ENCODE assay signal across 8 mouse cellular contexts in the genomic region with DNA sequence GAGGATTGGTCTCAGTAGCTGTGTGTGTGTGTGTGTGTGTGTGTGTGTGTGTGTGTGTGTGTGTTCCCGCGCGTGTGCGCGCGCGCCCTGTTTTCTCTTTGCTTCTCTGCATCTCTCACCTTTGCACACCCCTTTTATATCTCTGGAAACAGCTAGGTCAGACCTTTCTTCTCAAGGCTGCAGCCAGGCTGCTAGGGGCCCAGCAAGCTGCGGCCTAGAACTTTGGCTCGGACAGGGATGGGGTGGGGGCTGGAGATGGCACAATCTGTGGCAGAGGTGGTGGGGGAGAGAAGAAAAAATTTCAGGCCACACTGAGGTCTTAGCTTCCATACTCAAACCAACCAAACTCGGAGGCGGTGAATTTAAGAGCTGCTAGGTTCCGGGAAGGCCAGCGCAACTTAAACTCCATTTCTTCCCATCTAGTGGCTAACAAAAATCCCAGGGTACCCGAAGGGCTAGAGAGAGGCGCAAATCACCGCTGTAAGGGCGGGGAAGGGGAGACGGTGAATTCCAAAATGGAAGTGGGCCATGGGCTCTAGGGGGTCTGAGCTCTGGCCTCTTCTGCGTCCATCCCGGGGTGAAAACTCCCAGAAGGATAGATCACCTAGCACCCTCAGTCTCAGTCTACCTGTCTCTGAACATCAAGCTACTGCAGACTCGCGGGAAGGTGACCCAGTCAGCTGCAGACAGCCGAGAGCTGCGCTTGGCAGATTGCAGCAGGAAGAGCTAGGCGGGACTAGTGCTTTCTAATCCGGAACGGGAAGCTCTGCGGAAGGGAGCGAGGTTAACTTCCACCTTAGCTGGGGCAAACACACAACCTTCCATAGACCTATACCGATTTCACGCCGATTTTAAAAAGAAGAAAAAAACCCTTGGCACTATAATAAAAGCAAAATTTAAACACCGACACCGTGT. TPM values are rescaled to one million over a fixed set of nuclear protein-coding genes. Genes with fewer than 3 reads are reported as not detected.
DNase-seq lines count a peak whose midpoint lies in the region; ATAC-seq and TF ChIP-seq lines count a peak whose summit lies in the region.

No protein-coding gene starts in this region.

- H3K27me3 ChIP-seq in forebrain, embryonic 16.5 days (replicated peaks; ENCODE audit: control insufficient read depth, insufficient read depth, low read length) = peaks cover 11% of the 10 kb centered on the region
- peaks cover 32% of the 10 kb centered on the region for H3K27me3 ChIP-seq in intestine, embryonic 16.5 days (replicated peaks; ENCODE audit: control insufficient read depth, insufficient read depth, low read length)
- H3K27me3 ChIP-seq in liver, embryonic 13.5 days = peaks cover 100% of the 10 kb centered on the region

- TF ChIP-seq CTCF in layer of hippocampus, adult 2 months (conservative IDR thresholded peaks at IDR 0.05) = no peak
- no peak for TF ChIP-seq CTCF in olfactory bulb, adult 2 months (IDR thresholded peaks at IDR 0.05; ENCODE audit: insufficient read depth, low read depth, low read length)

- peak overlapping the region; percentile 83 for H3K4me3 ChIP-seq in layer of hippocampus, adult 2 months
- H3K4me3 ChIP-seq in forebrain, embryonic 16.5 days (replicated peaks; ENCODE audit: low read length) = peak overlapping the region; percentile 54
- H3K4me3 ChIP-seq in intestine, embryonic 16.5 days (ENCODE audit: low read length) = peak overlapping the region; percentile 56
- peak overlapping the region; percentile 42 for H3K4me3 ChIP-seq in liver, embryonic 13.5 days (replicated peaks)
- H3K4me3 ChIP-seq in olfactory bulb, adult 2 months (ENCODE audit: insufficient read depth, low read depth, low read length) = peak overlapping the region; percentile 12

- H3K4me1 ChIP-seq in forebrain, embryonic 16.5 days (replicated peaks; ENCODE audit: control insufficient read depth, insufficient read depth, low read length) = peaks cover 33% of the 10 kb centered on the region
- H3K4me1 ChIP-seq in intestine, embryonic 16.5 days (ENCODE audit: control insufficient read depth, insufficient read depth, low read length) = peaks cover 11% of the 10 kb centered on the region; the same call in 1 of the 2 replicates
- peaks cover 19% of the 10 kb centered on the region for H3K4me1 ChIP-seq in liver, embryonic 13.5 days (replicated peaks)
- H3K4me1 ChIP-seq in olfactory bulb, adult 2 months (ENCODE audit: control insufficient read depth, insufficient read depth, low read length) = peaks cover 20% of the 10 kb centered on the region

- peak overlapping the region; percentile 69 for H3K4me2 ChIP-seq in forebrain, embryonic 16.5 days (ENCODE audit: low read length)
- H3K4me2 ChIP-seq in intestine, embryonic 16.5 days (ENCODE audit: low read depth, low read length) = peak overlapping the region; percentile 62
- peak overlapping the region; percentile 60 for H3K4me2 ChIP-seq in liver, embryonic 13.5 days

- no peaks in the 10 kb centered on the region for H3K36me3 ChIP-seq in forebrain, embryonic 16.5 days (ENCODE audit: control insufficient read depth, insufficient read depth)
- H3K36me3 ChIP-seq in intestine, embryonic 16.5 days (ENCODE audit: control insufficient read depth, insufficient read depth, low read length) = no peaks in the 10 kb centered on the region
- no peaks in the 10 kb centered on the region for H3K36me3 ChIP-seq in liver, embryonic 13.5 days

- peak overlapping the region; percentile 72 for H3K9ac ChIP-seq in forebrain, embryonic 16.5 days (replicated peaks; ENCODE audit: low read depth, low read length)
- peak overlapping the region; percentile 61 for H3K9ac ChIP-seq in intestine, embryonic 16.5 days (ENCODE audit: low read depth, low read length)
- H3K9ac ChIP-seq in liver, embryonic 13.5 days = peak overlapping the region; percentile 22

- DNase-seq in layer of hippocampus, adult 2 months (ENCODE audit: low spot score in 2 of 2) = peak; percentile 27 to 49
- DNase-seq in layer of hippocampus, adult 9-10 months (ENCODE audit: low spot score) = no peak
- DNase-seq in cerebellum, adult 18-20 months = peak; percentile 74 to 80
- no peak for DNase-seq in liver, embryonic 13.5 days
- no peak for DNase-seq in gastrocnemius, adult 8-10 months (ENCODE audit: low spot score in 2 of 2)

- H3K27ac ChIP-seq in layer of hippocampus, adult 2 months = peak overlapping the region; percentile 96
- peak overlapping the region; percentile 94 for H3K27ac ChIP-seq in forebrain, embryonic 16.5 days (ENCODE audit: low read length)
- peak overlapping the region; percentile 76 for H3K27ac ChIP-seq in intestine, embryonic 16.5 days (ENCODE audit: low read length)
- no peak overlapping the region; the same call in 1 of the 2 replicates for H3K27ac ChIP-seq in liver, embryonic 13.5 days
- H3K27ac ChIP-seq in olfactory bulb, adult 2 months (ENCODE audit: insufficient read depth, low read depth, low read length) = 0 out of 2 replicates have a peak overlapping the region, but pooled peaks have one; percentile 25

- WGBS in forebrain, embryonic 16.5 days = 4% methylated on average over 34 of the region's 34 CpGs
- 8% methylated on average over 34 of the region's 34 CpGs for WGBS in intestine, embryonic 16.5 days
- 4% methylated on average over 34 of the region's 34 CpGs for WGBS in liver, embryonic 13.5 days (ENCODE audit: insufficient replicate concordance)
- WGBS in olfactory bulb, adult 2 months = 10% methylated on average over 34 of the region's 34 CpGs

- H3K9me3 ChIP-seq in forebrain, embryonic 16.5 days (ENCODE audit: control insufficient read depth, low read length) = no peaks in the 10 kb centered on the region
- no peaks in the 10 kb centered on the region for H3K9me3 ChIP-seq in intestine, embryonic 16.5 days (ENCODE audit: control insufficient read depth, low read length)
- H3K9me3 ChIP-seq in liver, embryonic 13.5 days (replicated peaks) = no peaks in the 10 kb centered on the region

- TF ChIP-seq POLR2A in olfactory bulb, adult 2 months (IDR thresholded peaks at IDR 0.05; ENCODE audit: insufficient read depth, low read depth, low read length) = no peak

- no peak for ATAC-seq in forebrain, embryonic 16.5 days
- ATAC-seq in intestine, embryonic 16.5 days = no peak
- no peak for ATAC-seq in liver, embryonic 13.5 days (ENCODE audit: low read depth)

RNA-seq across cellular contexts. Expression of a gene that starts 3.7 kb away (rescaled TPM):
- total RNA-seq in layer of hippocampus, adult 2 months (2021) = 100 to 1,000 TPM; 293 to 318 TPM
- 51.0 and 51.3 TPM in 2 replicates for polyA plus RNA-seq in forebrain, embryonic 16.5 days (2015; fragmentation: Nextera tagmentation; extraction: Ambion mirVana)
- polyA plus RNA-seq in intestine, embryonic 16.5 days (2015; fragmentation: Nextera tagmentation; extraction: Ambion mirVana) = 75.3 and 96.3 TPM in 2 replicates
- 10.0 and 10.4 TPM in 2 replicates for polyA plus RNA-seq in liver, embryonic 13.5 days (2015; fragmentation: Nextera tagmentation; extraction: Ambion mirVana)
- not detected in 2 replicates for polyA plus RNA-seq in olfactory bulb, adult 2 months (2012; ENCODE audit: insufficient read depth, insufficient read length, low replicate concordance, missing spikeins)
- total RNA-seq in gastrocnemius, adult 8-10 months (2022) = 1 to 10 TPM in 1 of 4 experiments, under 1 TPM in 3; 0.48 to 1.6 (median 0.69) TPM

Comparison
In these comparisons a context has a peak if more than half of its experiments do, and no peak if none do; other contexts are left out.
1. DNase-seq: peak in layer of hippocampus, adult 2 months (2 of 2) and cerebellum, adult 18-20 months (2 of 2); none in layer of hippocampus, adult 9-10 months (single experiment), liver, embryonic 13.5 days (single experiment) and gastrocnemius, adult 8-10 months (0 of 2).
2. H3K4me3 ChIP-seq: peak in every context shown above with its lines; median percentile 83 in layer of hippocampus, adult 2 months; 56 in intestine, embryonic 16.5 days; 54 in forebrain, embryonic 16.5 days; 42 in liver, embryonic 13.5 days; 12 in olfactory bulb, adult 2 months.
3. H3K9ac ChIP-seq: peak in every context shown above with its lines; median percentile 72 in forebrain, embryonic 16.5 days; 61 in intestine, embryonic 16.5 days; 22 in liver, embryonic 13.5 days.
4. Peak in every context shown above with its lines, with median percentiles within 50 percentile points of each other: H3K4me2 ChIP-seq.